Mouse (Mus musculus) heart, embryonic 11.5 days (tissue): Measurements from ENCODE around the gene Tmprss9. TPM values are rescaled to one million over a fixed set of nuclear protein-coding genes. Genes with fewer than 3 reads are reported as not detected.

Source experiments
- ATAC-seq: fragments of 200-750 bp; cut with Nextera tagmentation; replicated peaks from 2 replicates; pipeline ENCODE4 v1.8.0; 2017; ENCODE audit warnings: moderate library complexity; ENCODE audit not compliant: insufficient number of reproducible peaks, low FRiP score, low TSS enrichment
- H3K27ac ChIP-seq: fragments of 300-500 bp; sonication (generic); 2 replicates; pipeline ENCODE4 v1.5.1; 2014; ENCODE audit warnings: mild to moderate bottlenecking, low read depth, low read length
- H3K27me3 ChIP-seq: fragments of 300-500 bp; sonication (generic); 2 replicates; pipeline ENCODE4 v1.6.1; 2014; ENCODE audit warnings: mild to moderate bottlenecking, low read length, mixed read lengths; ENCODE audit not compliant: control insufficient read depth, insufficient read depth
- H3K36me3 ChIP-seq: fragments of 300-500 bp; sonication (generic); 2 replicates; pipeline ENCODE4 v1.6.1; 2014; ENCODE audit warnings: mild to moderate bottlenecking, low read length, moderate library complexity, mixed read lengths; ENCODE audit not compliant: control insufficient read depth, insufficient read depth
- H3K4me1 ChIP-seq: fragments of 300-500 bp; sonication (generic); 2 replicates; pipeline ENCODE4 v1.6.1; 2014; ENCODE audit warnings: low read length; ENCODE audit not compliant: control insufficient read depth, insufficient read depth
- H3K4me2 ChIP-seq: fragments of 300-500 bp; sonication (generic); 2 replicates; pipeline ENCODE4 v1.6.1; 2014; ENCODE audit warnings: mild to moderate bottlenecking, moderate library complexity
- H3K4me3 ChIP-seq: fragments of 300-500 bp; sonication (generic); 2 replicates; pipeline ENCODE4 v1.5.1; 2014; ENCODE audit warnings: low read depth, low read length
- H3K9ac ChIP-seq: fragments of 300-500 bp; sonication (generic); 2 replicates; pipeline ENCODE4 v1.6.1; 2014; ENCODE audit warnings: mild to moderate bottlenecking, low read depth, low read length, moderate library complexity
- H3K9me3 ChIP-seq: fragments of 300-500 bp; sonication (generic); replicated peaks from 2 replicates; pipeline ENCODE4 v1.6.1; 2016; ENCODE audit warnings: low read length; ENCODE audit not compliant: control insufficient read depth
- WGBS: fragments of 180-500 bp; shearing (Covaris S2); extraction: QIAGEN DNeasy Blood & Tissue Kit; methylation state at CpG from one replicate; pipeline ENCODE4 v1.1.7; 2014; ENCODE audit not compliant: insufficient replicate concordance; 5-methylcytosine and 5-hydroxymethylcytosine counted together
- polyA plus RNA-seq: library from polyadenylated mRNA; unstranded; fragments of >200 nt; fragmentation: Nextera tagmentation; extraction: Ambion mirVana; gene quantifications from 2 replicates; pipeline ENCODE4 v1.2.1, GENCODE M21; 2014

The Tmprss9 gene
- polyA plus RNA-seq, 1 experiment from 2014 or later = not detected

- peak overlapping the region; percentile 63 for H3K4me2 ChIP-seq
- WGBS = 7% methylated on average over 16 of the region's 16 CpGs
- 0 out of 2 replicates have a peak, but pooled peaks have one; percentile 16 for ATAC-seq
- no peaks in the 10 kb centered on the region for H3K36me3 ChIP-seq
- 0 out of 2 replicates have a peak overlapping the region, but pooled peaks have one; percentile 36 for H3K27ac ChIP-seq
- peak overlapping the region; percentile 63 for H3K9ac ChIP-seq
- H3K4me3 ChIP-seq = peak overlapping the region; percentile 36
- peaks cover 8% of the 10 kb centered on the region for H3K4me1 ChIP-seq
- no peaks in the 10 kb centered on the region for H3K9me3 ChIP-seq
- no peaks in the 10 kb centered on the region for H3K27me3 ChIP-seq
Observed at GRCm38 (mm10) chr10:80921923-80922322, 50.3 kb downstream of the Tmprss9 start.

GRCm38 (mm10) chr10:80925472-80925871, 53.8 kb downstream of the Tmprss9 start:
- H3K9me3 ChIP-seq = no peaks in the 10 kb centered on the region
- no peaks in the 10 kb centered on the region for H3K36me3 ChIP-seq
- ATAC-seq = no peak
- H3K4me2 ChIP-seq = no peak overlapping the region
- WGBS = 43% methylated on average over 3 of the region's 3 CpGs
- H3K27ac ChIP-seq = no peak overlapping the region
- no peak overlapping the region for H3K4me3 ChIP-seq
- no peaks in the 10 kb centered on the region for H3K27me3 ChIP-seq
- H3K9ac ChIP-seq = no peak overlapping the region
- peaks cover 9% of the 10 kb centered on the region for H3K4me1 ChIP-seq

GRCm38 (mm10) chr10:80928586-80929298, 57.1 kb downstream of the Tmprss9 start:
- WGBS = 0% methylated on average over 48 of the region's 48 CpGs
- peaks cover 41% of the 10 kb centered on the region for H3K4me1 ChIP-seq
- H3K4me2 ChIP-seq = peak overlapping the region; percentile 88

DNA sequence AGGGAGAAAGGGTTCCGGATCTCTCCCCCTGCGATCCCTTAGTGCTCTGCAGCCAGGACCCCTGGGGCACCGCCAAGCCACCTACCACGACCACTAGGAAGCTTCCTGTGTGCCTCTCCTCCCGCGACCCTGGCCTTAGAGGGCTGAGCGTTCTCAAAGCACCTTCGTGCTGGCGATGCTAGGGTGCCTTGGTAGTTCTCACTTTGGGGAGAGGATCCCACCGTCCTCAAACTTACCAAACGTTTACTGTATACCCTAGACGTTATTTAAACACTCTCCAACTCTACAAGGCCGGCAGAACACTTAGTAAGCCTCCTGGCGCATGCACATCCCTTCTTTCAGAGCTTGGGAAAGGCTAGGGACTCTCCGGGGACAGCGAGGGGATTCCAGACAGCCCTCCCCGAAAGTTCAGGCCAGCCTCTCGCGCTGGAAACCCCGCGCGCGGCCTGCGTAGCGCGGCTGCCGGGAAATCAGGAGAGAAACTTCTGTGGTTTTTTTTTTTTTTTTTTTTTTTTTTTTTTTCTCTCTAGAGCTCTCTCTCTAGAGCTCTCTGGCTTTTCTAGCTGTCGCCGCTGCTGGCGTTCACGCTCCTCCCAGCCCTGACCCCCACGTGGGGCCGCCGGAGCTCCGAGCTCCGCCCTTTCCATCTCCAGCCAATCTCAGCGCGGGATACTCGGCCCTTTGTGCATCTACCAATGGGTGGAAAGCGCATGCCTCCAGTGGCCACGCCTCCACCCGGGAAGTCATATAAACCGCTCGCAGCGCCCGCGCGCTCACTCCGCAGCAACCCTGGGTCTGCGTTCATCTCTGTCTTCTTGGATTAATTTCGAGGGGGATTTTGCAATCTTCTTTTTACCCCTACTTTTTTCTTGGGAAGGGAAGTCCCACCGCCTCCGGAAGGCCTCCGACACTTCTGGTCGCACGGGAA, 57.9 kb downstream of the Tmprss9 start, which contains the start of gene Gadd45b:
TSS of gene Gadd45b (plus strand) at position 775 of the 928 bp plus-strand sequence.
- Histone ChIP-seq H3K27ac (peak within 1 kb of the TSS; percentile 88), H3K9ac (peak within 1 kb of the TSS; percentile 80), H3K9me3 (no peaks in the 10 kb centered on the region), H3K4me1 (peaks cover 44% of the 10 kb centered on the region), H3K36me3 (no peaks in the 10 kb centered on the region), H3K4me2 (peak within 1 kb of the TSS; percentile 90), H3K4me3 (peak within 1 kb of the TSS; percentile 77), H3K27me3 (peaks cover 20% of the 10 kb centered on the region)
- WGBS = under 1% methylated on average over 56 of the region's 56 CpGs
- peak; percentile 88 for ATAC-seq

More at GRCm38 (mm10) chr10:80928586-80929298, 57.1 kb downstream of the Tmprss9 start:
- H3K36me3 ChIP-seq = no peaks in the 10 kb centered on the region
- H3K27me3 ChIP-seq = peaks cover 15% of the 10 kb centered on the region
- H3K4me3 ChIP-seq = peak overlapping the region; percentile 52
- no peaks in the 10 kb centered on the region for H3K9me3 ChIP-seq
- peak overlapping the region; percentile 88 for H3K27ac ChIP-seq
- peak overlapping the region; percentile 77 for H3K9ac ChIP-seq
- ATAC-seq = no peak

DNA sequence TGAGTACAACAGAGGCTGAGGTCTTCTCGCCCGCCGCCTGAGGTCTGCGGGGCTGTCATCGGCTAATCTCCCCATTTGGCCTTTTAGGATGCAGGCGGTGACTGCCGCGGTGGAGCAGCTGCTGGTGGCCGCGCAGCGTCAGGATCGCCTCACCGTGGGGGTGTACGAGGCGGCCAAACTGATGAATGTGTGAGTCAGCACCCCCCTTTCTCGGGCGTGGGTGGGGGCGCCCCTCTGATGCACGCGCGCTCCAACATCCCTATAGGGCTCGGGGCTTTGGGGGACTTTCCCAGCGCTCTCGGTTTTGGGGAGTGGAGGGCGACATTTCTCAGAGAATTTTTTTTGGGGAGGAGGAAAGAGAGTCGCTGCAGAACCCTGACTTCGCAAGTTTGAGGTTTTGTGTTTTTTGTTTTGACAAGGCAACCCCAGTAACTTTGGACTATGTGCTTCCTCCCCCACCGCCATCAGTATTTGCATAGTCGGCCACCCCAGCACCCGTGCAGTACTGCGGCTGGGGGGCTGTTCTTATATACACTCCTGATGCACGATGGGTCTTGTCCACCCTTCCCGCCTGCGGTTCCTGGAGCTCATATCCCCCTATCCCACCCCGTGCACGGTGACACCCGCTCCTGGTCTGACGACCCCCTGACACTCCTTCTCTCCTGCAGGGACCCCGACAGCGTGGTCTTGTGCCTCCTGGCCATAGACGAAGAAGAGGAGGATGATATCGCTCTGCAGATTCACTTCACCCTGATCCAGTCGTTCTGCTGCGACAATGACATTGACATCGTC, 58.9 kb downstream of the Tmprss9 start:
- under 1% methylated on average over 45 of the region's 45 CpGs for WGBS
- Histone ChIP-seq H3K9me3 (no peaks in the 10 kb centered on the region), H3K27ac (peak overlapping the region; percentile 68), H3K4me1 (peaks cover 46% of the 10 kb centered on the region), H3K27me3 (peaks cover 20% of the 10 kb centered on the region), H3K36me3 (no peaks in the 10 kb centered on the region), H3K4me2 (peak overlapping the region; percentile 90), H3K9ac (peak overlapping the region; percentile 80), H3K4me3 (peak overlapping the region; percentile 77)
- ATAC-seq = no peak

DNA sequence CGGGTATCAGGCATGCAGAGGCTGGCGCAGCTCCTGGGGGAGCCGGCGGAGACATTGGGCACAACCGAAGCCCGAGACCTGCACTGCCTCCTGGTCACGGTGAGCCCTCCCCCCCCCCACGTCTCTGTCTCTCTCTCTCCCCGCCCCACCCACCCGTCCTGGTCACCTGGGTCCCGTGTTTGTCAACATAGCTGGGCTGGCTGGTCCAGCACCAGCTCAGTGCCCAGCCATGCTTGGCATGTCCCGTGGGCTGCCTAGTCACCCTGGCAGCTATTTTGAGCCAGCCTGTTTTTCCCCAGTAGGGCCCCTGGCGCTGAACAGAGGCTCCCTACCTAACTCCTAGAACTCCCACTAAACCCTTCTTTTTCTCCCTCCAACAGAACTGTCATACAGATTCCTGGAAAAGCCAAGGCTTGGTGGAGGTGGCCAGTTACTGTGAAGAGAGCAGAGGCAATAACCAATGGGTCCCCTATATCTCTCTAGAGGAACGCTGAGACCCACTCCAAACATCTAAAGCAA, 59.6 kb downstream of the Tmprss9 start:
- peak overlapping the region; percentile 77 for H3K4me3 ChIP-seq
- peak overlapping the region; percentile 90 for H3K4me2 ChIP-seq
- peaks cover 53% of the 10 kb centered on the region for H3K4me1 ChIP-seq
- peak overlapping the region; percentile 80 for H3K9ac ChIP-seq
- H3K27me3 ChIP-seq = peaks cover 20% of the 10 kb centered on the region
- no peak for ATAC-seq
- WGBS = 6% methylated on average over 14 of the region's 14 CpGs
- no peaks in the 10 kb centered on the region for H3K36me3 ChIP-seq
- no peaks in the 10 kb centered on the region for H3K9me3 ChIP-seq
- H3K27ac ChIP-seq = no peak overlapping the region

- 2% methylated on average over 26 of the region's 26 CpGs for WGBS
- Histone ChIP-seq H3K9ac (no peak overlapping the region; the same call in 1 of the 2 replicates), H3K27ac (no peak overlapping the region), H3K36me3 (no peaks in the 10 kb centered on the region), H3K9me3 (no peaks in the 10 kb centered on the region), H3K4me1 (peaks cover 57% of the 10 kb centered on the region), H3K4me2 (peak overlapping the region; percentile 90), H3K4me3 (peak overlapping the region; percentile 77), H3K27me3 (peaks cover 20% of the 10 kb centered on the region)
- no peak for ATAC-seq
Observed at GRCm38 (mm10) chr10:80931695-80932094, 60.0 kb downstream of the Tmprss9 start.
